16 mouse cellular contexts compared by ENCODE assay signal in genomic region chr17:25839455-25840235, GRCm38 (mm10). TPM values are rescaled to one million over a fixed set of nuclear protein-coding genes. Genes with fewer than 3 reads are reported as not detected.
DNase-seq lines count a peak whose midpoint lies in the region; ATAC-seq lines count a peak whose summit lies in the region.
"Had no signal": no experiment of that assay in that cellular context is flagged by ENCODE, and none has a peak within 500 bp of the region (broad histone marks: within the 10 kb centered on the region; RNA-seq: fewer than 3 reads in every experiment).

No protein-coding gene starts in this region.

- no peak for DNase-seq in forebrain, embryonic 10.5 days (ENCODE audit: extremely low spot score, low spot score)
- peak; percentile 32 for DNase-seq in liver
- no peak for DNase-seq in liver, embryonic 11.5 days (ENCODE audit: low spot score)
- DNase-seq in kidney, postnatal 36 days: peak; percentile 73 to 76
- no peak for DNase-seq in testis, postnatal 14 days (ENCODE audit: low spot score)
- DNase-seq in natural killer cell, adult 2 months (ENCODE audit: low spot score in 2 of 2): no peak
- DNase-seq: adrenal gland, postnatal 10 days; heart, adult 18-20 months; lung, postnatal 14 days; spleen, adult 18-20 months had no signal

- WGBS in forebrain, embryonic 10.5 days: 90% methylated on average over 14 of the region's 14 CpGs
- WGBS in forebrain, embryonic 13.5 days: 87% methylated on average over 14 of the region's 14 CpGs
- 84% methylated on average over 14 of the region's 14 CpGs for WGBS in liver, embryonic 11.5 days
- WGBS in neural tube, embryonic 15.5 days: 82% methylated on average over 14 of the region's 14 CpGs

- H3K27ac ChIP-seq in forebrain, embryonic 10.5 days: 0 out of 2 replicates have a peak overlapping the region, but pooled peaks have one; percentile 4
- no peak overlapping the region for H3K27ac ChIP-seq in forebrain, embryonic 13.5 days
- no peak overlapping the region; the same call in 1 of the 2 replicates for H3K27ac ChIP-seq in liver, embryonic 11.5 days (ENCODE audit: low read depth, low read length)
- H3K27ac ChIP-seq in neural tube, embryonic 15.5 days (replicated peaks): no peak overlapping the region
- H3K27ac ChIP-seq: forebrain, embryonic 12.5 days; midbrain, embryonic 12.5 days; neural tube, embryonic 13.5 days had no signal

- H3K9me3 ChIP-seq in forebrain, embryonic 10.5 days: no peaks in the 10 kb centered on the region
- H3K9me3 ChIP-seq in forebrain, embryonic 13.5 days (replicated peaks): no peaks in the 10 kb centered on the region
- H3K9me3 ChIP-seq in liver, embryonic 11.5 days (ENCODE audit: control insufficient read depth, low read length): no peaks in the 10 kb centered on the region
- no peaks in the 10 kb centered on the region for H3K9me3 ChIP-seq in neural tube, embryonic 15.5 days (replicated peaks)
- H3K9me3 ChIP-seq: forebrain, embryonic 12.5 days; midbrain, embryonic 12.5 days; neural tube, embryonic 13.5 days had no signal

- H3K27me3 ChIP-seq in forebrain, embryonic 10.5 days (ENCODE audit: poor library complexity, severe bottlenecking): no peaks in the 10 kb centered on the region
- no peaks in the 10 kb centered on the region for H3K27me3 ChIP-seq in forebrain, embryonic 13.5 days
- H3K27me3 ChIP-seq in liver, embryonic 11.5 days (replicated peaks; ENCODE audit: control insufficient read depth, insufficient read depth, low read length): no peaks in the 10 kb centered on the region
- H3K27me3 ChIP-seq in neural tube, embryonic 15.5 days (replicated peaks): no peaks in the 10 kb centered on the region
- H3K27me3 ChIP-seq: forebrain, embryonic 12.5 days; midbrain, embryonic 12.5 days; neural tube, embryonic 13.5 days had no signal

- ATAC-seq in forebrain, embryonic 13.5 days: no peak
- no peak for ATAC-seq in liver, embryonic 11.5 days (replicated peaks; ENCODE audit: low FRiP score)
- no peak for ATAC-seq in neural tube, embryonic 15.5 days (ENCODE audit: low FRiP score)
- ATAC-seq: inflammation-experienced regulatory T-cells, adult 6 months had no signal

- H3K4me3 ChIP-seq in forebrain, embryonic 10.5 days: peak overlapping the region; percentile 1
- no peak overlapping the region for H3K4me3 ChIP-seq in forebrain, embryonic 13.5 days
- H3K4me3 ChIP-seq in liver, embryonic 11.5 days (ENCODE audit: low read depth, low read length): no peak overlapping the region
- H3K4me3 ChIP-seq in neural tube, embryonic 15.5 days (replicated peaks): no peak overlapping the region
- H3K4me3 ChIP-seq: forebrain, embryonic 12.5 days; midbrain, embryonic 12.5 days; neural tube, embryonic 13.5 days had no signal

- peaks cover 76% of the 10 kb centered on the region for H3K36me3 ChIP-seq in forebrain, embryonic 10.5 days (replicated peaks)
- H3K36me3 ChIP-seq in forebrain, embryonic 13.5 days (ENCODE audit: poor library complexity, severe bottlenecking): peaks cover 57% of the 10 kb centered on the region
- H3K36me3 ChIP-seq in liver, embryonic 11.5 days (ENCODE audit: control insufficient read depth, insufficient read depth, low read length): peaks cover 40% of the 10 kb centered on the region
- peaks cover 53% of the 10 kb centered on the region for H3K36me3 ChIP-seq in neural tube, embryonic 15.5 days

- H3K9ac ChIP-seq in forebrain, embryonic 13.5 days: no peak overlapping the region
- no peak overlapping the region for H3K9ac ChIP-seq in liver, embryonic 11.5 days (ENCODE audit: low read depth, low read length)
- no peak overlapping the region for H3K9ac ChIP-seq in neural tube, embryonic 15.5 days (replicated peaks)
- H3K9ac ChIP-seq: forebrain, embryonic 12.5 days; midbrain, embryonic 12.5 days; neural tube, embryonic 13.5 days had no signal

- peaks cover 63% of the 10 kb centered on the region for H3K4me1 ChIP-seq in forebrain, embryonic 10.5 days
- peaks cover 49% of the 10 kb centered on the region for H3K4me1 ChIP-seq in forebrain, embryonic 13.5 days
- peaks cover 38% of the 10 kb centered on the region for H3K4me1 ChIP-seq in liver, embryonic 11.5 days (replicated peaks; ENCODE audit: control insufficient read depth, insufficient read depth, low read length)
- peaks cover 58% of the 10 kb centered on the region for H3K4me1 ChIP-seq in neural tube, embryonic 15.5 days

- no peak overlapping the region for H3K4me2 ChIP-seq in forebrain, embryonic 13.5 days
- H3K4me2 ChIP-seq in liver, embryonic 11.5 days: no peak overlapping the region
- H3K4me2 ChIP-seq in neural tube, embryonic 15.5 days: no peak overlapping the region
- H3K4me2 ChIP-seq: forebrain, embryonic 12.5 days; midbrain, embryonic 12.5 days; neural tube, embryonic 13.5 days had no signal

RNA-seq across cellular contexts. Expression of gene Gm20683, which starts 1.9 kb away (rescaled TPM):
- polyA plus RNA-seq in forebrain, embryonic 10.5 days (2016; fragmentation: Nextera tagmentation; extraction: Ambion mirVana): 1.7 and 2.3 TPM in 2 replicates
- 5.9 and 7.1 TPM in 2 replicates for polyA plus RNA-seq in forebrain, embryonic 13.5 days (2015; fragmentation: Nextera tagmentation; extraction: Ambion mirVana)
- polyA plus RNA-seq in liver, embryonic 11.5 days (2014; fragmentation: Nextera tagmentation; extraction: Ambion mirVana): 0.78 and 1.1 TPM in 2 replicates
- 11.6 and 14.6 TPM in 2 replicates for polyA plus RNA-seq in neural tube, embryonic 15.5 days (2015; fragmentation: Nextera tagmentation; extraction: Ambion mirVana)

RNA-seq across cellular contexts. Expression of gene Rhbdl1, which starts 2.5 kb away (rescaled TPM):
- 0.93 and 1.3 TPM in 2 replicates for polyA plus RNA-seq in forebrain, embryonic 10.5 days (2016; fragmentation: Nextera tagmentation; extraction: Ambion mirVana)
- 9.7 and 11.2 TPM in 2 replicates for polyA plus RNA-seq in forebrain, embryonic 13.5 days (2015; fragmentation: Nextera tagmentation; extraction: Ambion mirVana)
- 0.60 and 1.6 TPM in 2 replicates for polyA plus RNA-seq in liver, embryonic 11.5 days (2014; fragmentation: Nextera tagmentation; extraction: Ambion mirVana)
- 45.9 and 56.9 TPM in 2 replicates for polyA plus RNA-seq in neural tube, embryonic 15.5 days (2015; fragmentation: Nextera tagmentation; extraction: Ambion mirVana)

RNA-seq across cellular contexts. Expression of gene Rhot2, which starts 5.0 kb away (rescaled TPM):
- polyA plus RNA-seq in forebrain, embryonic 10.5 days (2016; fragmentation: Nextera tagmentation; extraction: Ambion mirVana): 28.0 and 31.2 TPM in 2 replicates
- polyA plus RNA-seq in forebrain, embryonic 13.5 days (2015; fragmentation: Nextera tagmentation; extraction: Ambion mirVana): 16.2 and 17.6 TPM in 2 replicates
- 9.6 and 12.8 TPM in 2 replicates for polyA plus RNA-seq in liver, embryonic 11.5 days (2014; fragmentation: Nextera tagmentation; extraction: Ambion mirVana)
- 17.8 and 23.0 TPM in 2 replicates for polyA plus RNA-seq in neural tube, embryonic 15.5 days (2015; fragmentation: Nextera tagmentation; extraction: Ambion mirVana)

RNA-seq across cellular contexts. Expression of gene Stub1, which starts 6.4 kb away (rescaled TPM):
- 403 TPM in 2 replicates for polyA plus RNA-seq in forebrain, embryonic 10.5 days (2016; fragmentation: Nextera tagmentation; extraction: Ambion mirVana)
- 303 and 330 TPM in 2 replicates for polyA plus RNA-seq in forebrain, embryonic 13.5 days (2015; fragmentation: Nextera tagmentation; extraction: Ambion mirVana)
- polyA plus RNA-seq in liver, embryonic 11.5 days (2014; fragmentation: Nextera tagmentation; extraction: Ambion mirVana): 249 and 252 TPM in 2 replicates
- 380 TPM in 2 replicates for polyA plus RNA-seq in neural tube, embryonic 15.5 days (2015; fragmentation: Nextera tagmentation; extraction: Ambion mirVana)

RNA-seq across cellular contexts. Expression of gene Jmjd8, which starts 11.0 kb away (rescaled TPM):
- polyA plus RNA-seq in forebrain, embryonic 10.5 days (2016; fragmentation: Nextera tagmentation; extraction: Ambion mirVana): 53.9 and 58.7 TPM in 2 replicates
- polyA plus RNA-seq in forebrain, embryonic 13.5 days (2015; fragmentation: Nextera tagmentation; extraction: Ambion mirVana): 64.6 and 69.8 TPM in 2 replicates
- 36.6 and 37.0 TPM in 2 replicates for polyA plus RNA-seq in liver, embryonic 11.5 days (2014; fragmentation: Nextera tagmentation; extraction: Ambion mirVana)
- 48.5 and 49.8 TPM in 2 replicates for polyA plus RNA-seq in neural tube, embryonic 15.5 days (2015; fragmentation: Nextera tagmentation; extraction: Ambion mirVana)

Comparison
In these comparisons a context has a peak if more than half of its experiments do, and no peak if none do; other contexts are left out.
1. DNase-seq: peak in liver (single experiment) and kidney, postnatal 36 days (2 of 2); none in forebrain, embryonic 10.5 days (single experiment), liver, embryonic 11.5 days (single experiment), testis, postnatal 14 days (single experiment) and natural killer cell, adult 2 months (0 of 2).